Mouse (Mus musculus) left cerebral cortex, postnatal 4 days (tissue): ENCODE data around the gene Glrx. TPM values are rescaled to one million over a fixed set of nuclear protein-coding genes. Genes with fewer than 3 reads are reported as not detected.
A peak's percentile ranks its signal among the peaks of the same experiment; 100 is the strongest.
"Not testable (repeated sequence)": the region's sequence is repeated elsewhere in the genome, so short reads cannot be mapped to it uniquely, and the experiment has no call there.

Source experiments
- DNase-seq: peaks from one replicate; pipeline ENCODE4 v3.0.0-alpha.2; 2022
- intact Hi-C: fragments of 180-260 bp; cut with DNase I; formaldehyde crosslinking; loops from one replicate; pipeline ENCODE4 v1.15.1; 2025
- total RNA-seq, 2 experiments: library from RNA; stranded (reverse); gene quantifications; 2 replicates each; pipeline ENCODE4 v1.2.3; 2021

The Glrx gene
- total RNA-seq, 2 experiments from 2014 or later = 35.0 to 36.1 TPM

GRCm38 (mm10) chr13:75832697-75833096, 7.0 kb upstream of the Glrx start:
- intact Hi-C loops = no loop called here
- no peak for DNase-seq

- peak; percentile 79 for DNase-seq
These were observed 6.2 kb upstream of the Glrx start for GRCm38 (mm10) chr13:75833499-75833898.

GRCm38 (mm10) chr13:75835461-75835860, 4.2 kb upstream of the Glrx start:
- DNase-seq = no peak
- intact Hi-C loops = no loop called here

More at GRCm38 (mm10) chr13:75833499-75833898, 6.2 kb upstream of the Glrx start:
- intact Hi-C loops = no loop called here

- DNase-seq = no peak
- intact Hi-C loops = no loop called here
These were observed 1.2 kb upstream of the Glrx start for GRCm38 (mm10) chr13:75838506-75838905.

- intact Hi-C loops = no loop called here
- DNase-seq = peak; percentile 15
These were observed 1.2 kb downstream of the Glrx start for GRCm38 (mm10) chr13:75840752-75841285.

- intact Hi-C loops = no loop called here
- no peak for DNase-seq
These were observed 2.3 kb downstream of the Glrx start for GRCm38 (mm10) chr13:75841950-75842349.

GRCm38 (mm10) chr13:75843331-75843730, 3.7 kb downstream of the Glrx start:
- no peak for DNase-seq
- intact Hi-C loops = no loop called here

GRCm38 (mm10) chr13:75843993-75844683, 4.5 kb downstream of the Glrx start:
- intact Hi-C loops = no loop called here
- DNase-seq = no peak

GRCm38 (mm10) chr13:75844833-75845518, 5.3 kb downstream of the Glrx start:
- no peak for DNase-seq
- intact Hi-C loops = no loop called here

GRCm38 (mm10) chr13:75845519-75846166, 6.0 kb downstream of the Glrx start:
- intact Hi-C loops = no loop called here
- no peak for DNase-seq

GRCm38 (mm10) chr13:75847027-75847426, 7.4 kb downstream of the Glrx start:
- intact Hi-C loops = no loop called here
- no peak for DNase-seq

GRCm38 (mm10) chr13:75852027-75852426, 12.4 kb downstream of the Glrx start:
- no peak for DNase-seq
- intact Hi-C loops = no loop called here

GRCm38 (mm10) chr13:75853118-75853517, 13.4 kb downstream of the Glrx start:
- intact Hi-C loops = no loop called here
- DNase-seq = no peak

- intact Hi-C loops = no loop called here
These were observed 19.7 kb downstream of the Glrx start for GRCm38 (mm10) chr13:75859264-75859844.

GRCm38 (mm10) chr13:75865486-75866184, 26.0 kb downstream of the Glrx start:
- DNase-seq = no peak
- intact Hi-C loops = no loop called here

More at GRCm38 (mm10) chr13:75859264-75859844, 19.7 kb downstream of the Glrx start:
- no peak for DNase-seq

- intact Hi-C loops = no loop called here
- no peak for DNase-seq
These were observed 28.2 kb downstream of the Glrx start for GRCm38 (mm10) chr13:75867876-75868275.

GRCm38 (mm10) chr13:75874608-75875376, 35.1 kb downstream of the Glrx start:
- intact Hi-C loops = loop anchor here (5.0 kb wide), 1 partner anchor 148 kb away; no protein-coding TSS in a partner anchor
- no peak for DNase-seq

GRCm38 (mm10) chr13:75876188-75876587, 36.5 kb downstream of the Glrx start:
- not testable (repeated sequence) for DNase-seq
- intact Hi-C loops = loop anchor here (5.0 kb wide), 1 partner anchor 146 kb away; no protein-coding TSS in a partner anchor

- DNase-seq = no peak
These were observed 36.9 kb downstream of the Glrx start for GRCm38 (mm10) chr13:75876592-75876991.

More at GRCm38 (mm10) chr13:75876592-75876991, 36.9 kb downstream of the Glrx start:
- intact Hi-C loops = loop anchor here (5.0 kb wide), 1 partner anchor 146 kb away; no protein-coding TSS in a partner anchor
